Mouse (Mus musculus) embryonic fibroblast, embryonic 13.5 days (primary cell): ENCODE results near the gene Vps29.

ENCODE experiments used
- CTCF ChIP-seq: IDR thresholded peaks from 2 replicates; pipeline ENCODE4 v1.5.1; 2011; ENCODE audit warnings: mild to moderate bottlenecking, control low read depth, low read length, moderate library complexity, borderline replicate concordance; ENCODE audit not compliant: insufficient read depth
- POLR2A ChIP-seq: IDR thresholded peaks from 2 replicates; pipeline ENCODE4 v1.6.1; 2011; ENCODE audit warnings: low read depth, mild to moderate bottlenecking, control low read depth, low read length, moderate library complexity

GRCm38 (mm10) chr5:122372878-122373277 lies 18.7 kb downstream of the Vps29 start:
- no peak for TF ChIP-seq CTCF
- TF ChIP-seq POLR2A = no peak
